Mouse (Mus musculus) CH12.LX (cell line): Measurements from ENCODE around the gene Foxp1. TPM values are rescaled to one million over a fixed set of nuclear protein-coding genes. Genes with fewer than 3 reads are reported as not detected.
A peak's percentile ranks its signal among the peaks of the same experiment; 100 is the strongest.

Experiments
- DNase-seq: peaks from one replicate; pipeline ENCODE4 v3.0.0-alpha.2; 2013; ENCODE audit errors: extremely low read depth
- H3K27ac ChIP-seq: 2 replicates; pipeline ENCODE4 v1.5.1; 2012; ENCODE audit warnings: low read depth, mild to moderate bottlenecking, control low read depth, moderate library complexity; ENCODE audit not compliant: insufficient read depth
- H3K27me3 ChIP-seq: replicated peaks from 2 replicates; pipeline ENCODE3; 2012; ENCODE audit warnings: inconsistent platforms
- H3K36me3 ChIP-seq, 2 experiments: replicated peaks in 1 of 2; 2 replicates each; pipeline versions ENCODE3 to v1.6.1; 2012; ENCODE audit warnings: inconsistent platforms in 1 of 2, low read length in 1 of 2, mild to moderate bottlenecking in 1 of 2, mixed read lengths in 1 of 2, moderate library complexity in 1 of 2; ENCODE audit not compliant: control insufficient read depth in 1 of 2, insufficient read depth in 1 of 2
- H3K4me1 ChIP-seq, 2 experiments: 2 replicates each; pipeline ENCODE4 v1.6.1; 2012; ENCODE audit warnings: inconsistent platforms in 1 of 2, moderate library complexity in 1 of 2; ENCODE audit not compliant: insufficient read depth in 2 of 2, control insufficient read depth in 1 of 2
- H3K4me2 ChIP-seq: 2 replicates; pipeline ENCODE4 v1.6.1; 2012; ENCODE audit warnings: low read depth, mild to moderate bottlenecking, control low read depth; ENCODE audit not compliant: poor library complexity, insufficient read depth, severe bottlenecking
- H3K4me3 ChIP-seq, 3 experiments: fragments of 150-350 bp in 1 of 3; sonication (generic) in 1 of 3; replicated peaks in 1 of 3; 2 replicates each; pipeline versions ENCODE3 to v1.5.1; 2011 to 2012; ENCODE audit warnings: low read depth in 2 of 3, low read length in 2 of 3, mild to moderate bottlenecking in 2 of 3, moderate library complexity in 2 of 3, control low read depth in 1 of 3, improper control_type of control experiment in 1 of 3, inconsistent platforms in 1 of 3, mixed read lengths in 1 of 3; ENCODE audit not compliant: poor library complexity in 1 of 3
- H3K79me2 ChIP-seq: replicated peaks from 2 replicates; pipeline ENCODE4 v1.6.1; 2012; ENCODE audit warnings: mild to moderate bottlenecking, moderate library complexity; ENCODE audit not compliant: control insufficient read depth, poor library complexity, insufficient read depth, severe bottlenecking; ENCODE audit errors: extremely low read depth
- H3K9ac ChIP-seq: 2 replicates; pipeline ENCODE4 v1.6.1; 2012; ENCODE audit warnings: low read depth, mild to moderate bottlenecking, control low read depth, moderate library complexity; ENCODE audit not compliant: insufficient read depth
- H3K9me3 ChIP-seq: replicated peaks from 2 replicates; pipeline ENCODE3; 2012; ENCODE audit warnings: low read length, inconsistent platforms, mixed read lengths
- CHD1 ChIP-seq: IDR thresholded peaks from 2 replicates; pipeline ENCODE4 v1.6.1; 2012; ENCODE audit warnings: low read depth, low read length, improper control_type of control experiment, inconsistent platforms
- E2F4 ChIP-seq: IDR thresholded peaks from 2 replicates; pipeline ENCODE4 v1.6.1; 2011; ENCODE audit warnings: low read depth, low read length, improper control_type of control experiment; ENCODE audit not compliant: insufficient replicate concordance
- ELF1 ChIP-seq: IDR thresholded peaks from 2 replicates; pipeline ENCODE4 v1.6.1; 2014; ENCODE audit warnings: low read depth, mild to moderate bottlenecking, inconsistent platforms, low read length, improper control_type of control experiment
- ETS1 ChIP-seq: conservative IDR thresholded peaks from 2 replicates; pipeline ENCODE4 v1.6.1; 2012; ENCODE audit warnings: low read depth, mild to moderate bottlenecking, inconsistent platforms, low read length, improper control_type of control experiment, moderate library complexity
- KAT2A ChIP-seq: IDR thresholded peaks from 2 replicates; pipeline ENCODE4 v1.6.1; 2012; ENCODE audit warnings: low read length, improper control_type of control experiment, inconsistent platforms; ENCODE audit not compliant: insufficient replicate concordance
- MAX ChIP-seq: IDR thresholded peaks from 2 replicates; pipeline ENCODE4 v1.6.1; 2011; ENCODE audit warnings: low read length, improper control_type of control experiment
- MAZ ChIP-seq: IDR thresholded peaks from 2 replicates; pipeline ENCODE4 v1.6.1; 2012; ENCODE audit warnings: low read depth, mild to moderate bottlenecking, inconsistent platforms, low read length, improper control_type of control experiment, moderate library complexity
- NELFE ChIP-seq: IDR thresholded peaks from 2 replicates; pipeline ENCODE4 v1.6.1; 2011; ENCODE audit warnings: low read depth, low read length, improper control_type of control experiment
- POLR2A ChIP-seq: IDR thresholded peaks from 2 replicates; pipeline ENCODE4 v1.6.1; 2011; ENCODE audit warnings: low read depth, mild to moderate bottlenecking, improper control_type of control experiment, low read length
- RAD21 ChIP-seq: IDR thresholded peaks from 2 replicates; pipeline ENCODE4 v1.6.1; 2011; ENCODE audit warnings: low read depth, mild to moderate bottlenecking, low read length, improper control_type of control experiment, moderate library complexity
- SIN3A ChIP-seq: IDR thresholded peaks from 2 replicates; pipeline ENCODE4 v1.6.1; 2012; ENCODE audit warnings: low read length, improper control_type of control experiment, inconsistent platforms
- SMC3 ChIP-seq: IDR thresholded peaks from 2 replicates; pipeline ENCODE4 v1.6.1; 2011; ENCODE audit warnings: low read depth, low read length, improper control_type of control experiment
- UBTF ChIP-seq: IDR thresholded peaks from 2 replicates; pipeline ENCODE4 v1.6.1; 2012; ENCODE audit warnings: low read depth, mild to moderate bottlenecking, inconsistent platforms, low read length, improper control_type of control experiment, moderate library complexity
- USF2 ChIP-seq: conservative IDR thresholded peaks from 2 replicates; pipeline ENCODE4 v1.6.1; 2011; ENCODE audit warnings: low read depth, low read length, improper control_type of control experiment
- ZKSCAN1 ChIP-seq: IDR thresholded peaks from 2 replicates; pipeline ENCODE4 v1.6.1; 2012; ENCODE audit warnings: low read depth, inconsistent platforms, low read length, improper control_type of control experiment, borderline replicate concordance
- ZMIZ1 ChIP-seq: IDR thresholded peaks from 2 replicates; pipeline ENCODE4 v1.6.1; 2012; ENCODE audit warnings: low read depth, mild to moderate bottlenecking, inconsistent platforms, low read length, improper control_type of control experiment
- ZNF384 ChIP-seq: IDR thresholded peaks from 2 replicates; pipeline ENCODE4 v1.6.1; 2012; ENCODE audit warnings: low read depth, low read length, improper control_type of control experiment, inconsistent platforms
- dilution Hi-C: fragments of 300-500 bp; cut with MboI; formaldehyde crosslinking; loops from 2 replicates; pipeline ENCODE4 v1.14.3; 2020; ENCODE audit warnings: low sequenced_read_pairs; ENCODE audit not compliant: extremely low pct_unique_long_range_greater_than_20kb, extremely low pct_ligation_motif_present
- in situ Hi-C: fragments of 300-500 bp; cut with MboI; formaldehyde crosslinking; loops from 3 replicates; pipeline ENCODE4 v1.14.3; 2019; ENCODE audit warnings: low sequenced_read_pairs, low pct_ligation_motif_present, low pct_unique_long_range_greater_than_20kb, mixed read lengths
- polyA plus RNA-seq: library from polyadenylated mRNA; unstranded; fragments of >175 nt; gene quantifications from 2 replicates; pipeline ENCODE4 v1.2.1, GENCODE M21; 2012; ENCODE audit warnings: low read depth; ENCODE audit not compliant: insufficient read length
- total RNA-seq, 2 experiments: library from RNA; depleted of rRNA; stranded (reverse); fragments of 300-350 nt in 1 of 2; fragments of >200 nt in 1 of 2; gene quantifications; 2 replicates each; pipeline ENCODE4 v1.2.3; 2012 to 2014

Gene Foxp1
- total and polyA plus RNA-seq, 3 experiments = 66.5 to 105 (median 87.4) TPM

GRCm38 (mm10) chr6:98972404-98972803 lies 550.1 kb downstream of the Foxp1 start:
- no peak for DNase-seq
- Histone ChIP-seq H3K9ac (no peak overlapping the region), H3K27me3 (no peaks in the 10 kb centered on the region), H3K4me2 (no peak overlapping the region), H3K79me2 (peaks cover 15% of the 10 kb centered on the region), H3K9me3 (no peaks in the 10 kb centered on the region), H3K36me3 (peaks cover 68 to 94% of the 10 kb centered on the region in 2 experiments), H3K27ac (peak overlapping the region; percentile 28; the same call in 1 of the 2 replicates), H3K4me1 (peaks cover 2 to 19% of the 10 kb centered on the region in 2 experiments; a peak in 3 of 4 replicates), H3K4me3 (no peak overlapping the region)
- dilution Hi-C loops = no loop called here
- in situ Hi-C loops = no loop called here
- TF ChIP-seq SMC3 = no peak
- TF ChIP-seq ZNF384 = no peak
- no peak for TF ChIP-seq USF2
- no peak for TF ChIP-seq KAT2A

- TF ChIP-seq SMC3 = no peak
- TF ChIP-seq MAZ = no peak
- no peak for TF ChIP-seq MAX
- no peak for TF ChIP-seq ZKSCAN1
- no peak for TF ChIP-seq POLR2A
- TF ChIP-seq E2F4 = no peak
- TF ChIP-seq NELFE = no peak
- TF ChIP-seq CHD1 = no peak
- TF ChIP-seq RAD21 = no peak
- TF ChIP-seq ELF1 = no peak
- TF ChIP-seq SIN3A = no peak
- TF ChIP-seq ZMIZ1 = no peak
- TF ChIP-seq ETS1 = no peak
- no peak for TF ChIP-seq UBTF
- no peak overlapping the region for H3K27ac ChIP-seq
- no peaks in the 10 kb centered on the region for H3K27me3 ChIP-seq
- dilution Hi-C loops (no loop called here), in situ Hi-C loops (no loop called here)
- H3K79me2 ChIP-seq = peaks cover 26% of the 10 kb centered on the region
- no peak overlapping the region for H3K4me2 ChIP-seq
- no peaks in the 10 kb centered on the region for H3K9me3 ChIP-seq
- H3K4me1 ChIP-seq = peaks cover 0 to 4% of the 10 kb centered on the region in 2 experiments; a peak in 1 of 4 replicates
- H3K36me3 ChIP-seq = peaks cover 75 to 98% of the 10 kb centered on the region in 2 experiments
- H3K4me3 ChIP-seq = no peak overlapping the region
- no peak for DNase-seq
- no peak overlapping the region for H3K9ac ChIP-seq
Measured at GRCm38 (mm10) chr6:98959333-98959732, 563.2 kb downstream of the Foxp1 start.
